Mouse (Mus musculus) myocyte (in vitro differentiated cells): ENCODE measurements around the gene Efna4.

ENCODE experiments used
- CEBPB ChIP-seq: IDR thresholded peaks from 2 replicates; pipeline ENCODE4 v1.6.1; 2011; ENCODE audit warnings: mild to moderate bottlenecking, moderate library complexity; ENCODE audit not compliant: poor library complexity, insufficient read depth, severe bottlenecking
- E2F4 ChIP-seq: IDR thresholded peaks from one replicate; pipeline ENCODE4 v1.6.1; 2011; ENCODE audit warnings: mild to moderate bottlenecking, control low read depth, moderate library complexity; ENCODE audit not compliant: insufficient read depth
- MAX ChIP-seq: IDR thresholded peaks from one replicate; pipeline ENCODE4 v1.6.1; 2011; ENCODE audit warnings: low read depth, mild to moderate bottlenecking, control low read depth
- MYOD1 ChIP-seq, 3 experiments: IDR thresholded peaks; one replicate each; pipeline ENCODE4 v1.6.1; 2011; ENCODE audit warnings: control low read depth in 2 of 3, low read depth in 2 of 3, mild to moderate bottlenecking in 2 of 3, moderate library complexity in 1 of 3; ENCODE audit not compliant: insufficient read length in 2 of 3, control insufficient read depth in 1 of 3
- MYOG ChIP-seq, 3 experiments: IDR thresholded peaks; one replicate each; pipeline ENCODE4 v1.6.1; 2011; ENCODE audit warnings: control low read depth in 2 of 3, low read depth in 2 of 3, mild to moderate bottlenecking in 2 of 3; ENCODE audit not compliant: insufficient read length in 2 of 3, control insufficient read depth in 1 of 3, insufficient read depth in 1 of 3
- POLR2A ChIP-seq: IDR thresholded peaks from one replicate; pipeline ENCODE4 v1.6.1; 2011; ENCODE audit warnings: low read depth, mild to moderate bottlenecking, control low read depth, moderate library complexity; ENCODE audit not compliant: insufficient read length
- POLR2AphosphoS2 ChIP-seq: IDR thresholded peaks from one replicate; pipeline ENCODE4 v1.6.1; 2011; ENCODE audit warnings: low read depth, control low read depth; ENCODE audit not compliant: insufficient read length
- REST ChIP-seq: IDR thresholded peaks from one replicate; pipeline ENCODE4 v1.6.1; 2011; ENCODE audit warnings: mild to moderate bottlenecking, control low read depth, moderate library complexity; ENCODE audit not compliant: insufficient read depth, insufficient read length
- TCF12 ChIP-seq: IDR thresholded peaks from one replicate; pipeline ENCODE4 v1.6.1; 2011; ENCODE audit warnings: mild to moderate bottlenecking, control low read depth; ENCODE audit not compliant: poor library complexity, insufficient read depth, severe bottlenecking
- TCF3 ChIP-seq: IDR thresholded peaks from one replicate; pipeline ENCODE4 v1.6.1; 2011; ENCODE audit warnings: low read depth, control low read depth; ENCODE audit not compliant: insufficient read length
- USF1 ChIP-seq: IDR thresholded peaks from one replicate; pipeline ENCODE4 v1.6.1; 2011; ENCODE audit warnings: low read depth, mild to moderate bottlenecking, control low read depth, moderate library complexity

- TF ChIP-seq POLR2A: no peak
- no peak for TF ChIP-seq MYOG (IDR thresholded peaks at IDR 0.05; ENCODE audit: control insufficient read depth in 1 of 3, insufficient read depth in 1 of 3, insufficient read length in 2 of 3, low read depth in 2 of 3)
- no peak for TF ChIP-seq TCF12
- no peak for TF ChIP-seq USF1
- no peak for TF ChIP-seq CEBPB
- no peak for TF ChIP-seq MAX
- no peak for TF ChIP-seq POLR2AphosphoS2
- TF ChIP-seq REST: no peak
- no peak for TF ChIP-seq TCF3
- no peak for TF ChIP-seq E2F4
- TF ChIP-seq MYOD1 (IDR thresholded peaks at IDR 0.05; ENCODE audit: control insufficient read depth in 1 of 3, insufficient read length in 2 of 3, low read depth in 2 of 3): no peak
Observed at GRCm38 (mm10) chr3:89285526-89285925, 52.3 kb downstream of the Efna4 start.
